Mouse (Mus musculus): ENCODE measurements around the gene F11r. TPM values are rescaled to one million over a fixed set of nuclear protein-coding genes. Genes with fewer than 3 reads are reported as not detected.
"Not testable (repeated sequence)": the region's sequence is repeated elsewhere in the genome, so short reads cannot be mapped to it uniquely, and the experiment has no call there.

Gene F11r
- polyA plus RNA-seq, 1 experiment = 94.2 TPM

DNA sequence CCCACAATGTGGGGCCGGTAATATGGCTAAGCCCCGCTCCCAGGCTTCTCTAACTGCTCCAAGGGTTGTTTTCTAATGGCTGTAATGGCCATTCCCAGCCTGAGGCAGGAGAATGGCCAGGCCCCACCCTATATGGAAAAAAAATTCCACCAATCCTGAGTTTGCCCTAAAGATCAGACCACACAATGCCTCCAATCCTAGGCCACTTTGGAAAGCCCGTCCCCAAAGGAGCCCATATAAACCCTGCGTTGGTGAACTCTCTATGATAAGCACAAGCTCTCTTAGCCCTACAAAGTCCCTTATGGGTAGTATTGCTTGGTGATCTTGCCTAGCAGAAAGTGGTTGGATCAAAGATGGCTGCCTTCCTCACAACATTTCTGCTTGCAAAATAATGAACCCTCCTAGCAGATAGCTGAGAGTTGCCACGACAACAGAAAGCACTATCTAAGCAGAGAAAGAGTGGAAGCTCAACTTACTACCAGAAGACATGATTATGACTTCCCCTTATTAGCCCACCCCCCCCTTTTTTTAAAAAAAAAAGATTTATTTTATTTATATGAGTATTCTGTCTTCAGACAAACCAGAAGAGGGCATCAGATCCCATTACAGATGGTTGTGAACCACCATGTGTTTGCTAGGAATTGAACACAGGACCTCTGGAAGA is 28.5 kb downstream of the F11r start:
- Histone ChIP-seq H3K4me1 (peaks cover 40% of the 10 kb centered on the region), H3K9me3 (no peaks in the 10 kb centered on the region), H3K4me3 (replicated peaks) (no peak overlapping the region), H3K36me3 (replicated peaks; ENCODE audit: low read length) (peaks cover 45% of the 10 kb centered on the region), H3K27me3 (replicated peaks) (no peaks in the 10 kb centered on the region)
- no peak for TF ChIP-seq GATA1 (IDR thresholded peaks at IDR 0.05; ENCODE audit: borderline replicate concordance, low read length)
- TF ChIP-seq FLI1 (IDR thresholded peaks at IDR 0.05; ENCODE audit: low read length) = no peak

DNA sequence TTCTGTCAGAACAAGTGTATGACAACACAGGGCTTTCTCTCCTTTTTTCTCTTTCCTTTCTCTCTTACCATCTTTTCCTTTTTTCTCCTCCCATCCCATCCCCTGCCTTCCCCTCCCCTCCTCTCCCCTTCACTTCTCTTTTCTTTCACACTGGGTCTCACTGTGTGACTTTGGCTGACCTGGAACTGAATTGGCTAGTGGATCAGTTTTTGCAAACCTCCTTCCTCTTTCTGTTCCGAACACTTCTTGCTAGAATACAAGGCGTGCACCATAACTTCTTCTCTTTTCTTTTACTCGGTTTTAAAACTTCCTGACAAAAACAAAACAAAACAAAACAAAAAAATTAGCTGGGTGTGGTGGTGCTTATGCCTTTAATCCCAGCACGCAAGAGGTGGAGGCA is 29.2 kb downstream of the F11r start:
- TF ChIP-seq GATA1 (IDR thresholded peaks at IDR 0.05; ENCODE audit: borderline replicate concordance, low read length) (no peak), FLI1 (IDR thresholded peaks at IDR 0.05; ENCODE audit: low read length) (no peak)
- no peaks in the 10 kb centered on the region for H3K9me3 ChIP-seq
- H3K27me3 ChIP-seq (replicated peaks) = no peaks in the 10 kb centered on the region
- peaks cover 41% of the 10 kb centered on the region for H3K4me1 ChIP-seq
- H3K36me3 ChIP-seq (replicated peaks; ENCODE audit: low read length) = peaks cover 38% of the 10 kb centered on the region
- no peak overlapping the region for H3K4me3 ChIP-seq (replicated peaks)

DNA sequence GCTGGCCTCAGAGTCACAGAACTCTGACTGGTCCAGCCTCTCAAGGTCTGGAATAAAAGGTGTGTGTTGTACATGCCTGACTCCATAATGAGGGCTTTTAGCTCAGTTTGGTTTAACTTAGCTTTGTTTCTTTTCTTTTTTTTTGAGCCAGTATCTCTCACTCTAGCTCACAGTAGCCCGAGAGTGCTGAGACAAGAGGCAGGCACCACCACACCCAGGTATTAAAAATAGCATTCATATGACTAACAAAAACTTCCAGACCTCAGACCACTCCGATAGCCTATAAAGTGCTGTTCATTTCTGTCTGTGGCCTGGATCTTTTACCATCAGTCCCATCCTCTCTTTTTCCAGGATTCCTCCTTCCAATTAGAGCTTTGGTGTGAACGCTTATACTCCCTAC is 32.3 kb downstream of the F11r start:
- Histone ChIP-seq H3K9me3 (no peaks in the 10 kb centered on the region), H3K27me3 (replicated peaks) (no peaks in the 10 kb centered on the region), H3K36me3 (replicated peaks; ENCODE audit: low read length) (peaks cover 8% of the 10 kb centered on the region), H3K4me3 (replicated peaks) (no peak overlapping the region), H3K4me1 (peaks cover 51% of the 10 kb centered on the region)
- no peak for TF ChIP-seq GATA1 (IDR thresholded peaks at IDR 0.05; ENCODE audit: borderline replicate concordance, low read length)
- no peak for TF ChIP-seq FLI1 (IDR thresholded peaks at IDR 0.05; ENCODE audit: low read length)

DNA sequence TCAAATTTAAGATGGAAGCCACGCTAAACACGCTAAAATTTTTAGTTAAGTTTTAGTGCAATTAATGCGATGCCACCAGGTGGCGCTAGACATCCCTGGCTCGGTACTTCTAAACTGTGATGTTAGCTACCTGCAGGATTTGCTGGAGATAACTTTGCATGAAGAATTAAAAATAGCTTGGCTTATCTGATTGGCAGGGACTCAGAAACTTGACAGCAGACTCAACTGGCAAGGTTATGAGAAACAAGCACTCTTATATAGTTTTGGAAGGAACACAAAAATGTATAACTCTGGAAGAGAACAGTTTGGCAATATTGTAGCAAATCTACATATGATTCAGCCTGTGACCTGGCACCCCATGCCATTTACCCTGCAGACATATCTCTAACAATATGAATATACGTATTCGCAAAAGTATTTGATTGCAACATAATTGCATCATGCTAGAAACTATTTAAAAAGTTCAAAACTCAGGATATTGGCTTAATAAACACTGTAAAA is 33.1 kb downstream of the F11r start:
- peaks cover 5% of the 10 kb centered on the region for H3K36me3 ChIP-seq (replicated peaks; ENCODE audit: low read length)
- no peaks in the 10 kb centered on the region for H3K27me3 ChIP-seq (replicated peaks)
- peaks cover 50% of the 10 kb centered on the region for H3K4me1 ChIP-seq
- peak overlapping the region; percentile 1 for H3K4me3 ChIP-seq (replicated peaks)
- TF ChIP-seq GATA1 (IDR thresholded peaks at IDR 0.05; ENCODE audit: borderline replicate concordance, low read length) (no peak), FLI1 (IDR thresholded peaks at IDR 0.05; ENCODE audit: low read length) (no peak)
- H3K9me3 ChIP-seq = no peaks in the 10 kb centered on the region

DNA sequence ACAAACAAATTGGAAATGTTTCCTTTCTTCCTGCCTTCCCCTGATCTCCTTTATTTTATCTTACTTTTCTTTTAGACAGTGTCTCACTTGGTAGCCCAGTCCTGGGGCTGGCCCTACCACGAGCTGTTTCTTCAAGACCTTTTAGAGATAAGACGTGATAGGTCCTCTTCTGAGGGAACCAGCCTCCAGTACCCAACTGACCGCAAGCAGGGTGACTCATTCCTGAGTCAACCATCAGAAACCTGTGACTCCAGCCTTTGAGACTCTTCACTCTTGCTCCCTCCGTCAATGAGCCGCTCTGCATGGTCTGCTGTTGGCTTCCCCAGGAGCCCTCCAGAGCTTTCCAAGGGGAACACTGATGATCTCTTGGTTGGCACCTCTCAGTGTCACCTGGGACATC is 33.6 kb downstream of the F11r start:
- no peaks in the 10 kb centered on the region for H3K9me3 ChIP-seq
- H3K4me3 ChIP-seq (replicated peaks) = peak overlapping the region; percentile 62
- no peaks in the 10 kb centered on the region for H3K27me3 ChIP-seq (replicated peaks)
- peaks cover under 1% of the 10 kb centered on the region for H3K36me3 ChIP-seq (replicated peaks; ENCODE audit: low read length)
- no peak for TF ChIP-seq GATA1 (IDR thresholded peaks at IDR 0.05; ENCODE audit: borderline replicate concordance, low read length)
- no peak for TF ChIP-seq FLI1 (IDR thresholded peaks at IDR 0.05; ENCODE audit: low read length)
- H3K4me1 ChIP-seq = peaks cover 46% of the 10 kb centered on the region

DNA sequence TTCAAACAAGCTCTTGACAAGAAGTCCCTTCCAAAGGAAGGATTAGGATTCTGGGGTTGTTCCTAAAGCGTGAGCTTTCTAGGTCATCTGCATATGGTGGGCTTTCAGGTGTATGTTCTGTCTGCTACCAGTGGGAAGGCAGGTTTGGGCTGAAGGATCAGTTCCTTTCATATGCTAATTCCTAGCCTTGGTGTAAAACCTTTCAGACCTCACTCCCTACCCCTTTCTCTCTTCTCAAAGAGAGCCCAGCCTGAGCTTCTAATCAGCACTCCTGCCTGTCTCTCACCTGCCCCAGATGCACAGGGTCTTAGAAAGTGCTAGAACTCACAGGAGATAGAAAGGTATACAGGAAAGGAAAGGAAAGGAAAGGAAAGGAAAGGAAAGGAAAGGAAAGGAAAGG is 34.1 kb downstream of the F11r start:
- peaks cover 45% of the 10 kb centered on the region for H3K4me1 ChIP-seq
- no peak for TF ChIP-seq FLI1 (IDR thresholded peaks at IDR 0.05; ENCODE audit: low read length)
- no peak for TF ChIP-seq GATA1 (IDR thresholded peaks at IDR 0.05; ENCODE audit: borderline replicate concordance, low read length)
- H3K9me3 ChIP-seq = no peaks in the 10 kb centered on the region
- H3K36me3 ChIP-seq (replicated peaks; ENCODE audit: low read length) = no peaks in the 10 kb centered on the region
- H3K27me3 ChIP-seq (replicated peaks) = no peaks in the 10 kb centered on the region
- no peak overlapping the region for H3K4me3 ChIP-seq (replicated peaks)

DNA sequence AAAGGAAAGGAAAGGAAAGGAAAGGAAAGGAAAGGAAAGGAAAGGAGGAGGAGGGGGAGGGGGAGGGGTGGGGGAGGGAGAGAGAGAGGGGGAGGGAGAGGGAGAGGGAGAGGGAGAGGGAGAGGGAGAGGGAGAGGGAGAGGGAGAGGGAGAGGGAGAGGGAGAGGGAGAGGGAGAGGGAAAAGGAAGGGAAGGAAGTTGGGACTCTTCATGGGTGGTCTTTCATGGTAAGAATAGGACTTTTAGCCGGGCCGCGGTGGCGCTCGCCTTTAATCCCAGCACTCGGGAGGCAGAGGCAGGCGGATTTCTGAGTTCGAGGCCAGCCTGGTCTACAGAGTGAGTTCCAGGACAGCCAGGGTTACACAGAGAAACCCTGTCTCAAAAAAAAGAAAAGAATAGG is 34.6 kb downstream of the F11r start:
- not testable (repeated sequence) for H3K36me3 ChIP-seq (replicated peaks; ENCODE audit: low read length); H3K27me3 ChIP-seq (replicated peaks); H3K9me3 ChIP-seq; H3K4me3 ChIP-seq (replicated peaks)
- peaks cover 45% of the 10 kb centered on the region for H3K4me1 ChIP-seq

DNA sequence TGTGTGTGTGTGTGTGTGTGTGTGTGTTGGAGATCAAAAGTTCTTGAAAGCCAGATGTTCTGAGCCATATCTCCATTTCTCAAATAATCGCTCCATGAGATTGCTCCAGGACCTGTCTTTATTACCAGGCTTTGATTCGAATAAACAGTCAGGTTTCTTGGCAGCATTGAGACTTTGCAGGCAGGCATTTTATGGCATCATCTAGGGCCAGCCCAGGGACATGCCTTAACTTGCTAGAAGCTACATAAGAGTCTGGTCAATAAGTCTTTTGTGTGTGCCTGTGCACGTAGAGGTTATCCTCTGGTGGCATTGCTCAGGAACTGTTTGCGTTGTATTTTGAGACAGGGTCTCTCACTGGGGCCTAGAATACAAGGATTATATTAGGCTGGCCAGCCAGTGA is 36.2 kb downstream of the F11r start:
- Histone ChIP-seq H3K4me3 (replicated peaks) (no peak overlapping the region), H3K4me1 (peaks cover 52% of the 10 kb centered on the region)

DNA sequence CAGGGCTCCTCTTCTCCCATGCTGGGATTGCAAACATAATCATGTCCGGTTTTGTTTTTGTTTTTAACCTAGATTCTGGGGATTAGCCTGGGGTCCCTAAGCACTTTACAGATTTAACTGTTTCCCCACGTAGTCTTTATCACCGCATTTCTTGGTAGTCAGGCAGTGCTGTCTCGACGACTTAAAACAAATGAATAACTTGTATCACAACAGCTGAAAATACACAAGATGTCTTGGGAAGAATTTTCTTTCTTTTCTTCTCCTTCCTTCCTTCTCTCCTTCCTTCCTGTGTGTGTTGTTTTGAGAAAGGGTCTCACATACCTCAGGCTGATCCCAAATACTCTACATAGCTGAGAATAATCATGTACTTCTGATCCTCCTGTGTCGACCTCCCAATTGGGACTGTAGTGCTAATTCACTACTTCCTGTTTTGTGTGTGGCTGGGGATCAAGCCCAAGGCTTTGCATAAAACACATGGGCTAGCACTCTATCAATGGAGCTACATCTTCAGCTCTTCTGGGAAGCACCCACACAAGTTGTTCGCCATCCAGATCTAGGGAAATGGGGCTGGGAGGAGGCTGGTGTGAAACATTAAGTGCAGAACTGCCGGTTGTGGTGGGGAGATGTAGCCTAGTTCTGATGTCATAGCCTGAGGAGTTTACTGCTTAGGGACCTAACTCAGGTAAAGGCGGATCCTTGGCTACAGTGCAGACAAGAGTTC is 36.7 kb downstream of the F11r start:
- peaks cover 51% of the 10 kb centered on the region for H3K4me1 ChIP-seq
- no peak for TF ChIP-seq GATA1 (IDR thresholded peaks at IDR 0.05; ENCODE audit: borderline replicate concordance, low read length)
- no peak for TF ChIP-seq FLI1 (IDR thresholded peaks at IDR 0.05; ENCODE audit: low read length)
- H3K27me3 ChIP-seq (replicated peaks) = no peaks in the 10 kb centered on the region

More for the DNA sequence above, 36.2 kb downstream of the F11r start:
- no peaks in the 10 kb centered on the region for H3K9me3 ChIP-seq
- no peaks in the 10 kb centered on the region for H3K36me3 ChIP-seq (replicated peaks; ENCODE audit: low read length)
- H3K27me3 ChIP-seq (replicated peaks) = no peaks in the 10 kb centered on the region
- no peak for TF ChIP-seq FLI1 (IDR thresholded peaks at IDR 0.05; ENCODE audit: low read length)
- no peak for TF ChIP-seq GATA1 (IDR thresholded peaks at IDR 0.05; ENCODE audit: borderline replicate concordance, low read length)

DNA sequence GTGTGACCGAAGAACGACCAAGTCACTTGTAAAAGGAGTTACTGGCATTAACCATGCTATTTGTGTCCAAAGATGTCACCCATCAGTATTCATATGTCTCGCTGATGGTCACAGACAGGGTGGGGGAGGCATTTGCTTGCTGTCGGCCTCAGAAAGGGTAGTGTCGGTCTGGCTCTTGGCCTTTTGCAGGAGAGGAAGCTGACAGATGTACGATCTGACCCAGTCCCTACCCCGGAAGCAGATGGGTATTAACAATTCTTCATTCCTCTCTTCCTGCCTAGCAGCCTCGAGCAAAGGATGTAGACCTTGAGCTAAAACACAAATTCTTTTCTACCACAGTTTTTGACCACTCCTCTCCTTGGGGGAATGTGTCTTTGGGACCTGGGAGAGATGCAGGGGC is 39.8 kb downstream of the F11r start:
- H3K36me3 ChIP-seq (replicated peaks; ENCODE audit: low read length) = no peaks in the 10 kb centered on the region
- H3K4me3 ChIP-seq (replicated peaks) = no peak overlapping the region
- no peak for TF ChIP-seq FLI1 (IDR thresholded peaks at IDR 0.05; ENCODE audit: low read length)
- no peak for TF ChIP-seq GATA1 (IDR thresholded peaks at IDR 0.05; ENCODE audit: borderline replicate concordance, low read length)
- H3K4me1 ChIP-seq = peaks cover 26% of the 10 kb centered on the region
- no peaks in the 10 kb centered on the region for H3K9me3 ChIP-seq
- H3K27me3 ChIP-seq (replicated peaks) = no peaks in the 10 kb centered on the region

More for the DNA sequence above, 36.7 kb downstream of the F11r start:
- Histone ChIP-seq H3K36me3 (replicated peaks; ENCODE audit: low read length) (no peaks in the 10 kb centered on the region), H3K9me3 (no peaks in the 10 kb centered on the region), H3K4me3 (replicated peaks) (peak overlapping the region; percentile 42)
